Mouse (Mus musculus) urinary bladder, adult 18-20 months (tissue): Measurements from ENCODE around the gene Rpgr.

ENCODE experiments used
- DNase-seq, 2 experiments: peaks; one replicate each; pipeline ENCODE4 v3.0.0; 2022; ENCODE audit warnings: low spot score in 2 of 2, mixed read lengths in 2 of 2

Gene Rpgr

GRCm38 (mm10) chrX:10073966-10074365 is 142.8 kb downstream of the Rpgr start:
- DNase-seq, result no peak

DNA sequence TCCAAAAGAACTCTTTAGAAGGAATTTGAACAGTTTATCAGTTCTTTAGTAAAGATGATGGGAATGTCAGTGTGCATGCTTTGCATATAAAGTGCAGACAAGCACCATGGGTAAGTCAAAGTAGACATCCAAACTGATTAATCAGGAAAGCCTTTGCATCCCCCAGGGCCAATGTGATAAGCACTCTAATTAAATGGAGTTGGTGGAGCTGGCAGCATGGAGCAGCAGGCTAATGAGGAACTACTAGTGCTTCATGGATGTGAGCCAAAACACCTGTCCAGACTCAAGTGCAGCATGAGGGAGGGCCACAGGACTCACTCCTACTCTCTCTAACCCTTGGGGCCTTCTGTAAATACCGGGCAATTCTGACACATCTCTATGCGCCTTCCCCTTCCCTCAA is 145.2 kb downstream of the Rpgr start:
- DNase-seq, result no peak

GRCm38 (mm10) chrX:10070689-10071088 is 146.0 kb downstream of the Rpgr start:
- DNase-seq, result no peak

GRCm38 (mm10) chrX:10069405-10069804 is 147.3 kb downstream of the Rpgr start:
- DNase-seq, result no peak

DNA sequence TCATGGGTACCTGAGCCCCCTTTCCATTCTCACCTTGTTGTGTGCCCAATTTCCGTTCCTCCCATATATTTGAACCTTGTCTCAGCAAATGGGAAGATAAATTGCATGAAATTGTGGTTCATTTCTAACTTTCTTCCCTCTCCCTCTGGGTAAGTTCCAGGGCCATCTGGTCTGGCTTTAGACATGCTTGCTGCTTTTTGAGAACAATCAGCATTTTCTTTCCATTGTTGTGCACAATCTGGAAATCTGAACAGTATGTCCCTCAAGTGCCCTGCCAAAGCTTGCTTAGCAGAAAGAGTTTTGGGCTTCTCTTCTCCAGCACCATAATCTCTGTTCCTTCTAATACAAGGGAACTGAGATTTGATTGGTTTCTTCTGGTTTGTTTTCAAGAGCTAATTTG is 152.9 kb downstream of the Rpgr start:
- no peak for DNase-seq

DNA sequence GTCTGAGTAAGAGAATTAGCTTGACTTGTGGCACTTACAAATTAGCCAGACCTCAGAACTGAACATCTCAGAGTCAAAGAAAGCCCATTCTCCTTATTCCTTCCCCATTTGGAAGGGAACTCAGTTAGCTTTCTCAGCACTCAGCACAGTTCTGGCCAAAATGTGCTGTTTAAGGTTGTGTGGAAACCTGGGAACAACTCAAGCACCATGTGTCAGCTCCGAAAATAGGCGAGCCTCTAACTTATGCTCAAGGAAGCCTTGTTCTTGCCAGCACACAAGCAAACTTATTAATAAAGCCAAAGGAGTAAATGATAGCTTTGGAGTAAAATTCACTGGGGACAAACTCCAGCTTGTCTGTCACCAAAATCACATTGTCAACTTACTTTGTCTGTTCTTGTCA is 153.4 kb downstream of the Rpgr start:
- no peak for DNase-seq

GRCm38 (mm10) chrX:10062201-10062600 is 154.5 kb downstream of the Rpgr start:
- no peak for DNase-seq

DNA sequence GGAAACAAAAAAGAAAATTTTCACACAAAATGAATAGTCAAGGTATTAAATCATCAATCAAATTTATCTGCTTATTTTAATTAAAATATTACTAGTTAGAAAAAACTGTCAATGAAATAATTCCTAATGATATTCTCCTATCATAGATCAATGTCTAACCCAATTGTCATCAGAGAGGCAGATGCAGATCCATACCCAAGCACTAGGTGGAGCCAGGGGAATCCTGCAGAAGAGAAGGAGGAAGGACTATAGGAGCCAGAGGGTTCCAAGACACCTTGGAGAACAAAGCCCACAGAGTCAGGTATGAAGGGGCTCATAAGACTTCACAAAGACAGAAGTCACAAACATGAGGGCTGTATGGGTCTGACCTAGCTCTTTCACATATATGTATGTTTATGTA is 182.1 kb downstream of the Rpgr start:
- DNase-seq, result peak in 1 of 2 experiments; percentile 2
